Mouse (Mus musculus) thymus, postnatal 10 days (tissue): ENCODE measurements at regions not wholly inside any gene's neighbourhood (a gene's known extent, or its start where the extent isn't known, plus 50 kb on each side); places are given as distances from the start of the nearest gene placed in this dataset.

Experiments
- DNase-seq, 2 experiments: peaks; one replicate each; pipeline ENCODE4 v3.0.0; 2021; ENCODE audit warnings: low spot score in 2 of 2

DNA sequence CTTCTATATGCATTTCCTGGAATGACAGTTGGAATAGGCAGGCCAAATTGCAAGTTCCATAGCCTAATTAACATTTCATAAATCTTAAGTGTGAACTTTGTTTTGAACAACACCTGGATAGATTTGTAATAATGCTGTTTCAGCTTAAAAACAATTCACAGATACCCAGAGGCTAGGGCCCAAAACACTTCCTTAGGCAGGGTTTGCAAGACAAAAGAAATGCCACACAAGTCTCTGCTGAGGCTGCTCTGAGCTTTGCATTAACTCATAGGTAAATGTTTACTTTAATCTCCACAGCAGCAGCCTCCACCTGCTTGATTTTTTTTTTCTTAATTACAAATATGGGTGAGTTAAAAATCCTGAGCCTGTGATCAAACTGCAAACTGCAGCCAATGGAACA is 118.4 kb downstream of the Gnat3 start:
- no peak for DNase-seq

DNA sequence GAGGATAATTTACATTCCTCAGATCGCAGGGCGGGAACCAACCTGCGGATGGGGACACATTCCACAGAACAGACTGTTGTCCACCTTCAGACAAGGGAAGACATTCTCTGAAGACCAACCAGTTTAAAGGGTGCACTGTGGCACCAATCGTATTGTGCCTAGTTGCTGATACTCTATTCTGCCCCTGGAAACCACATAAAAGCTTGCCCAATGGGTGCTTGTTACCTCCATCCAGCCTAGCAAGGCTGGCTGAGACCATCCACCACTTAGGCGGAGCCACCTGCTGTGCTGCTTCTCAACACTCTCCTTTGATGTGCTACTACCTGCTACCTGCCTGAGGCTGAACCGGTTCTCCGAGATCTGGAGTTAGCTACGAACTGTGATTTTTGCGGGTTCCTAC is 119.9 kb downstream of the Gnat3 start:
- no peak for DNase-seq

DNA sequence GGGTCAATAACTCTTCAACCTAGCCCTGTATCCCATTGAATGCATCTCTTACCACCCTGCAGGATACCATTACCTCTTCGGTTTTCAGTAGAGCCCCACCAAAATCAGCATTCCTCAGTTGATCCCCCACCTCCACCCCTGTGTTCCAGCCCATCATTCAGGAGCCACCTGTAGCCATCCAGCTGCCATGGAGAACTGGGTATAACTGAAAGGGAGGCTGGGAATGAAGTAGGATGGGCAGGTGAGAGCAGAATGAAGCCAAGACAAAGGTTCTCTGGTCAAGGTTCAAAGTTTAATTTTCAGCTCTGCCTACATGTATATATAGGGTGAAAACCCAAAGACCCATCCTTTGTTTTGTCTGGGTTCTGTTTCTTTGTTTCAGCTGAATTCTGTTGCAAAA is 121.4 kb downstream of the Gnat3 start:
- no peak for DNase-seq

DNA sequence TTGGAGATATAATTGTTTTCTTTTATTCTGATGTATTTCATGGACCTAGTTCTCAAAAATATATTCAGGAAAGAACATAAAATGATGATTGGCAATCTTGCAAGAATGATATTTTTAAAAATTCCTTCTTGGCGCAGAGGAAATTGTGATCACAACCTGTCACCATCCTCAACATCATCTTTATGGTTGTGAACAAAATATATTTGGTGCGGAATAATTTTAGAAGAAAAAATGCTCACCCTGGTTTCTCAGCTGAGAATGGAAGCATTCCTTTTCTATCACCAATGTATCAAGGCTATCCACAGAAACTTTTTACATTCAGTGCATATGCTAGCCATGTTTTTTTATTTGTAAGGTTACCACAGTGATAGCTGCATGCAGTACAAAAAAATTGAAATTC is 123.1 kb downstream of the Gnat3 start:
- no peak for DNase-seq

DNA sequence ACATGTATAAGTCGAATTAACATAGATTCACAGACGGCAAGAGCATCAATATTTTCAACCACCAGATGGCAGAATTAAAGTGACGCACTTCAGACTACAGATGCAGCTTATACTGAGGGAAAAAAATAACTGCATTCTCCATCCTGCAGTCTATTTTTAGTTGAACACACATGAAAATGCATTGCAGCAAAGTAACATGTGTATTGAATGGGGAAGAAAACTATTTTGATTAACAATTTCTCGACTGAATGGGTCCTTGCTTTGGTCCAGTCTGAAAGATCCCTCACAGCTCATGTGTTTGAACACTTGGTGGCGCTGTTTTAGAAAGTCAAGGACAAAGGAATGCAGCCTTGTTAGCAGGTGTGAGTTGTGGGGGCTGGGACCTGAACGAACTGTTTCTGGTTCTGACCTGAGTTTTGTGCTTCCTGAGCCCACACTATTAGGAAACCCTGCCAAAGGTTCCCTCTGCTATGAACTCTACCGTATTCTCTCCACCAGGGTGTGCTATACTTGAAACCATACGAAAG is 125.6 kb downstream of the Gnat3 start:
- peak in 1 of 2 experiments; percentile 4 for DNase-seq

DNA sequence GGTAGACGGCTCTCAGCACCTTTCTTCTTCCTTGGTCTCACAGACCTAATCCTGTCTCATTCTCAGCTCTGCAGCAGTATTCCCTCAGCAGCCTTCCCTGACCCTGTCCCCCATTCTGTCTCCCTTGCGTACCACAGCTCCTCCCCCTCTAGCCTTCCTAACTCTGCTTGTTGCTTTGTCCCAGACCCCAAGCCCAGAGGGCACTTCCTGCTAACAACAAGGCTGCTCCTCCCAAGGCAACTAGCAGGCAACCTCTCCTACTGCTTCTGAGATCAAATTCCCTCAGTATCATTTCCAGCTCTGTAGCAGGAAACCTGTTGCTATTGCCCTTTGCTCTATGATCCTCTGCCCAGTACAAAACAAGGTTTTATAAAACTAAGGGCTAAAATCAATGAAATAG is 127.6 kb downstream of the Gnat3 start:
- no peak for DNase-seq

DNA sequence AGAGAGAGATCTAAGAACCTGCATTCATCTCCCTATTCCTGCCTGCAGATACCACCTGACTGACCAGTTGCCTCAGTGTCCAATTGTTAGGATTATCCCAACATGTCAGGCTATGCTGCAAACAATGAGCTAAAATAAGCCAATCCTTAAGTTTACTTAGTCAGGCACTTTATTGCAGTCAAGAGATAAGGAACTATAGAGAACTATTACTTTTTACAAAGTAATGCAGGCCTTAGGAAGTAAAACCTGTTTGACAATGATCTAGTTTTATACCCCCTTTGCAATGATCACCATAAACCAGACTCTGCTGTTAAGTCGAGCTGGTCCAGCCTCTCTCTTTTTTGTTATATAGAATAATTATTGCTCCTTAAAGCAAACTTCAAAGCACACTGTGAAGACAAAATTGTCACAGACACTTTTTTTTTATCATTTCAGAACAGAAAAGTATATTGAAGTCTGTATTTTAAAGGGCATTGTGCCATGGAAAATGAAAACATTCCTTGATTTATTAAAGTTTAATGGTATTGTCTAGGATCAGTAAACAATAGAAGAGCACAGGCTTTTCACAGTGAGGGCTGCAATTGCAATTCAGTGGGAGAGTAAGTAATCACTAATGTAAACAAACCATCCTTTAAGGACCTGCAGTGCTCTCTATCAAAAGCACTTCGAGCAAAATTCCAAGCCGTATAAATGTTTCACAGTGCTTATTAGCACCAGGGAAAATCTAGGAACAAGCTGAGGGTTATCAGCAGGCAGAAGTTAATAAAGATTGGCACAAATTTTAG is 152.7 kb downstream of the Gnat3 start:
- DNase-seq = no peak

DNA sequence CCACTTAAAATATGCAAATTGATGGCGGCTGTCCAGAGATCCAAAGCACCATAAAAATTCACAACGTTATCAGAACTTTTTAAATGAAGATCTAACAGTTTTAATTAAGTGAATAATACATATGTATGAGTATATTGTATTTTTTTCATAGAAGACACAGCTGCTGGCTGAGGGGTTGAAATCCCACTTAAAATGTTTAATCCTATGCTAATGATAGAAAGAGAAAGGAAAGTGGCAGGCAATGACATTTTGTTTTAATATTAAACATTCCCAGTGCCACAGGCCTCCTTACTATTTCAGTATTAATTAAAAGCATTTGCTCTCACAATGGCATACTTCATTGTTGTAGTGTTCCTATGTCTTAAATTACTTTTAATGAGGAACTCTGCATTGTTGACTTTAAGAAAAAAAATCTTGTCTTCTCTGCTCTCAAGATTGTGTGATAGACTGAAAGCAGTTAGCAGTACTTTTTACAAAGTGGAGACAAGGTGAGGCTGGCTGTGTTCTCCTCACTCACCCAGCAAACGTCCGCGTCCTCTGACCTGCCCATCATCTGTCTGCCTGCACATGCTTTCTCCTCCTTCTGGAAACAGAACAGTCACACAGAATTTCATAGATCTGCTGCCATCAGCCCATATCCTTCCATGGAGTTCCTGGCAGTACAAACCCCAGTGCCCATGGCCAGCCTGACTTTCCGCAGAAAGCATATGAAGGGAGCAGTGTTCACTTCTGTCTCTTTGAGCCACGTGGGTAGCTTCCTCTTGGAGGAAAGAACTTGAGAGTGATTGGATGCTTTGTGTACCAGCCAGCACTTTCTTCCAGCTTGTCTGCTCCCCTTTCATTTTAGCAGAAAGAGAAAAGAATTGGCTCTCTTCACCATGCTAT is 173.7 kb downstream of the Gnat3 start:
- DNase-seq = no peak

DNA sequence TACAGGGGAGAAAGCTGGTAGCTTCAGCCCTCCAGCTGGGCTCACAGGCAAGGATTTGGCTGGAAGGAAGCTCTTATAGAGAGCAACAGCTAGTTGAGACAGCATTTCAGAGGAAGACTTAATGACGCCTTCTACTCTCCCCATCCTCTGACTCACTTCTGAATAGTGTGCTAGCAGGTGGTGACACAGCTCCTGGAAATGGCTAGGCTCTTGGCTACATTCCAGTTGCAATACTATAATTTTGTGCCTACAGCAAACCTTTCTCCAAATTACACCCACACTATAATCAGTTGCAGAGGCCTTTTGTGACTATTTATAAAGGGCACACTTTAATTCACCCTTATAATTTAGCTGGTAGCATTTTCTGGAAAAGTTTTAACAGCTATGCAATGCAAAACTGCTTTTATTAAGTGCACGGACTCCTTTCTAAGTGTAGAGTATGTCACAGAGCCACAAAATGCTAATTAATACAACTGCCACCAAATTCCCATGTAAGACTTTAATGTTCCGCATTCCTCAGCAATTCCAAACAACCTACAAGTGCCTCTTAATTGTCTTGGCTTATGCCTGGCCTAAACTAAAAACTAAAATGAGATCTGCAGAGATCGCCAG is 175.2 kb downstream of the Gnat3 start:
- no peak for DNase-seq

DNA sequence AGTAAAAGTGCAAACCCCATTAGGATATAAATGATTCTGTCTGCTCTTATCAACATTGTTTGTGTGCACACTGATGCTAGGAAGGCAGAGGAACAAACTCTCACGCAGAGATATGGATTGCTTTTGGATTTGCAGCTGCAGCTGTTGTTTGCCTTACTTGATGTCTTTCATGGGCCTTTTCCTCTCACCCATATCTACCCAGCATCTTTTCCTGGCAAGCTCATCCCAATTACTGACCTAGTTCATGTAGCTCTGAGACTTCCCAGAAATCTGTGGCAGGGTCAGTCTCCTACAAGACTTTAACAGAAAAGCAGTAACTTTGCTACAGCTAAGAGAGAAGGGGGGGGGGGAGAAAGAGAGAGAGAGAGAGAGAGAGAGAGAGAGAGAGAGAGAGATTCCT is 189.9 kb downstream of the Gnat3 start:
- DNase-seq = no peak

DNA sequence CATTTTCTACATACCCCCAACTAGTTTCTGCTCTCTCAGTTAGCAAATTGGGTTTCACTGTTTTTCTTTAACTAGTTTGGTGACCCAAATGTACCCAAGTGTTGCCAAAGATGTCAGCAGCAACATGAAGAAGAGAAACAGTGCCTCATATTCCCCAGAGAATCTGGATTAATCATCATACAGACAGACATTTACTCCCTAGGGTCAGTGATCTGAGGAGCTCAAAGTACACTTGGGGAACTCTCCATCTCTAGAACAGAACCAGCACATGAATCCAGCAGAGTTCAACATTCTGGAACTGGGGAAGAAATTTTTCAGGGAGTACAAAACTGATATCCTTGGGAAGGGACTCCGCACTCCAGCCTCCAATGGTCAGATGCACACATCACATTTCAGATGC is 191.4 kb downstream of the Gnat3 start:
- DNase-seq = no peak

DNA sequence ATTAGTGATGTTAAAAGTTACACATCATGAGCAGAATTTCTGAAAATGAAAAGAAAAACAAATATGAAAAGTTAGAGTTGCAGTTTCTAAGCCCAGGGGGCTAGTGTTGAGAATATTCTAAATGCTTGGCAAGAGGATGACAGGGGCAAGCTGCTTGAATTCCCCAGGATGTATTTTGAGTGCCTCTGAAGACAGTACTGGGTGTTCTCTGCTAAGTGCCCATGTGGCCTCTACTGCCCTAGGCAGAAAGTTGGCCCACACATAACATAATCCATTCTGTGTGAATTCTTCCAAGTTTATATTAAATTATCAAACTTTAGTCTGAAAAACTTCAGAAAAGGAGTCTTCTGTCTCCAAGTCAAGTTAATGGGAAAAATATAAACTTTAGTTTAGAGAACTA is 196.6 kb downstream of the Gnai1 start:
- no peak for DNase-seq

DNA sequence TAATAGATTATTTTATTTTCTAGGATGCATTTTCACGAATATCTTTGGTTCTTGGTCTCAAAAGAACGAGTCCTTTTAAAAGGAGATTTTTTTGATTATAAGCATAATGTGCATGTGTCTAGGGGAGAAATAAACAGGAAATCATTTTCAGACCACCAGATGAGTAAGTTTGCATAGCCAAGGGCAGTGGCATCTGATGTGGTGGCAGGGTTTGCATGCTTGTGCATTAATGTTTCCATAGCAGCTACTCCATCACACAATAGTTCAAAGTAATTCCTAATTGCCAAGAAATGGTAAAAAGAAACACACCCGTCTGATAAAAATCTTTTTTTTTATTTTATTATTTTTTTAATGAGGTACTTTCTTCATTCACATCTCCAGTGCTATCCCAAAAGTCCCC is 182.3 kb downstream of the Gnai1 start:
- DNase-seq = no peak

DNA sequence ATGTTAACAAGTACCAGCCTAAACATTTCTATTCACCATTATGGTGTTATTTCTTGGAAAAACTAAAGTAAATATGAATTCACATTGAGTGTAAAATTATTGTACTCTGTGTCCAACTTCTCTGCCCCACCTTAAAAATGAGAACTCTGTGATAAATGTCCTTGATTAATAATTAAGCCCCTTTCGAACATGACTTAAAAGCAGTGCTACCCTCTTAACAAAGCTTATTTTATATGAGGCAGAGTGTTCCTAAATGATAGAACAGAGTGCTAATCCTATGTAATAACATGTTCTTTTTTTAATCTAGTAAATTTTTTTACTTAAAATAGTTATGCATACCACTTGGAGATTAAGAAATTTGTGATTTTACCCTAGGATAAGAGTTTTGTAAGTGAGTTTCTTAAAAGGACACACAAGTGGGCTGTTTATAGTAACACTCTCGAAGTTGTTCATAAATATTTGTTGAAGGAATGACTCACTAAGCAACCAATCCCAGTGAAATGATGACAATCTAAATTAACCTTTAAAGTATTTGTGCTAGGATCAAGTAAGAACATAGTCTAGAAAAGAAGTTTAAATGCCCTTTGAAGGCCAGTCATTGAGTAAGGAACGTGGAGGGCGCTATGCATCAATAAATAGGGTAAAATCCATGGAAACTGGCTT is 148.6 kb downstream of the Gnai1 start:
- DNase-seq = no peak
